Mouse (Mus musculus): ENCODE results near the gene Palm2. TPM values are rescaled to one million over a fixed set of nuclear protein-coding genes. Genes with fewer than 3 reads are reported as not detected.

Gene Palm2
- total RNA-seq, 2 experiments from 2014 or later = 47.2 to 55.0 TPM

- DNase-seq = no peak
Measured at GRCm38 (mm10) chr4:57716735-57717134, 282.7 kb downstream of the Palm2 start.

GRCm38 (mm10) chr4:57717354-57717753, 283.3 kb downstream of the Palm2 start, which contains the start of gene Akap2:
Gene Akap2 (plus strand): TSS chr4:57717657.
- no peak for DNase-seq

GRCm38 (mm10) chr4:57719370-57719769, 285.3 kb downstream of the Palm2 start:
- DNase-seq = no peak

GRCm38 (mm10) chr4:57720869-57721361, 286.9 kb downstream of the Palm2 start:
- DNase-seq = no peak

GRCm38 (mm10) chr4:57722296-57722695, 288.2 kb downstream of the Palm2 start:
- DNase-seq = no peak

GRCm38 (mm10) chr4:57723659-57724058, 289.6 kb downstream of the Palm2 start:
- DNase-seq = no peak

GRCm38 (mm10) chr4:57725569-57725968, 291.5 kb downstream of the Palm2 start:
- no peak for DNase-seq

GRCm38 (mm10) chr4:57728611-57729183, 294.6 kb downstream of the Palm2 start:
- DNase-seq = no peak

- no peak for DNase-seq
Measured at GRCm38 (mm10) chr4:57730047-57730446, 296.0 kb downstream of the Palm2 start.

GRCm38 (mm10) chr4:57730801-57731598, 297.0 kb downstream of the Palm2 start:
- no peak for DNase-seq

GRCm38 (mm10) chr4:57732351-57732750, 298.3 kb downstream of the Palm2 start:
- no peak for DNase-seq

- peak in 1 of 2 experiments; percentile 35 for DNase-seq
Measured at GRCm38 (mm10) chr4:57733445-57733844, 299.4 kb downstream of the Palm2 start.

- no peak for DNase-seq
Measured at GRCm38 (mm10) chr4:57735426-57735825, 301.4 kb downstream of the Palm2 start.

- no peak for DNase-seq
Measured at GRCm38 (mm10) chr4:57738856-57739552, 305.0 kb downstream of the Palm2 start.

GRCm38 (mm10) chr4:57743325-57743929, 309.4 kb downstream of the Palm2 start:
- DNase-seq = no peak

GRCm38 (mm10) chr4:57750651-57751050, 316.6 kb downstream of the Palm2 start:
- no peak for DNase-seq

GRCm38 (mm10) chr4:57751054-57751453, 317.0 kb downstream of the Palm2 start:
- no peak for DNase-seq

GRCm38 (mm10) chr4:57751566-57751965, 317.5 kb downstream of the Palm2 start:
- DNase-seq = no peak

GRCm38 (mm10) chr4:57755085-57755484, 321.0 kb downstream of the Palm2 start:
- DNase-seq = no peak

GRCm38 (mm10) chr4:57757997-57758396, 323.9 kb downstream of the Palm2 start:
- peak in 1 of 2 experiments; percentile 43 for DNase-seq
